Mouse (Mus musculus) embryonic stem cell, embryonic (primary cell): ENCODE data around the gene Cxxc4.
"Not testable (repeated sequence)": the region's sequence is repeated elsewhere in the genome, so short reads cannot be mapped to it uniquely, and the experiment has no call there.

Experiments used
- CTCF ChIA-PET, 4 experiments: fragments of 300-600 bp in 2 of 4; fragments of 350-600 bp in 2 of 4; sonication (Branson Sonifier 250); formaldehyde crosslinking; loops; one replicate each; lab custom pipeline; 2022; ENCODE audit warnings: inconsistent platforms in 2 of 4; lab: Charles Lee
- POLR2A ChIA-PET, 4 experiments: fragments of 300-600 bp in 2 of 4; fragments of 350-600 bp in 2 of 4; sonication (Branson Sonifier 250); formaldehyde crosslinking; loops; one replicate each; lab custom pipeline; 2022; ENCODE audit warnings: antibody characterized with exemption in 4 of 4, inconsistent platforms in 1 of 4; lab: Charles Lee

The Cxxc4 gene

GRCm38 (mm10) chr3:134236414-134237112, at the start of gene Cxxc4:
TSS of gene Cxxc4 (plus strand) at chr3:134236484.
- POLR2A ChIA-PET: interaction anchor here in 3 of 4 experiments (0.6 kb wide), 3 partner anchors 25 to 663 kb away, joined by 3 to 6 read pairs (median 5); no protein-coding TSS in a partner anchor
- CTCF ChIA-PET: interaction anchor here in 1 of 4 experiments (0.6 kb wide), 1 partner anchor 1143 kb away, joined by 4 read pairs; no protein-coding TSS in a partner anchor

- POLR2A ChIA-PET: no interaction called here
- CTCF ChIA-PET: no interaction called here
Measured at GRCm38 (mm10) chr3:134188979-134189946, 47.0 kb upstream of the Cxxc4 start.

- CTCF ChIA-PET: no interaction called here
- POLR2A ChIA-PET: no interaction called here
Measured at GRCm38 (mm10) chr3:134190046-134190445, 46.2 kb upstream of the Cxxc4 start.

GRCm38 (mm10) chr3:134199892-134200291, 36.4 kb upstream of the Cxxc4 start:
- POLR2A ChIA-PET: no interaction called here
- CTCF ChIA-PET: no interaction called here

GRCm38 (mm10) chr3:134206624-134207023, 29.7 kb upstream of the Cxxc4 start:
- POLR2A ChIA-PET: no interaction called here
- CTCF ChIA-PET: no interaction called here

GRCm38 (mm10) chr3:134210950-134211349, 25.3 kb upstream of the Cxxc4 start:
- ChIA-PET POLR2A (no interaction called here), CTCF (no interaction called here)

- CTCF ChIA-PET, POLR2A ChIA-PET: not testable (repeated sequence)
Measured at GRCm38 (mm10) chr3:134219881-134220280, 16.4 kb upstream of the Cxxc4 start.

GRCm38 (mm10) chr3:134221002-134221401, 15.3 kb upstream of the Cxxc4 start:
- ChIA-PET CTCF (no interaction called here), POLR2A (no interaction called here)

GRCm38 (mm10) chr3:134222593-134222992, 13.7 kb upstream of the Cxxc4 start:
- CTCF ChIA-PET: no interaction called here

GRCm38 (mm10) chr3:134223956-134224355, 12.3 kb upstream of the Cxxc4 start:
- ChIA-PET POLR2A (no interaction called here), CTCF (no interaction called here)

More at GRCm38 (mm10) chr3:134222593-134222992, 13.7 kb upstream of the Cxxc4 start:
- POLR2A ChIA-PET: no interaction called here

GRCm38 (mm10) chr3:134225928-134226327, 10.4 kb upstream of the Cxxc4 start:
- ChIA-PET CTCF (no interaction called here), POLR2A (no interaction called here)

- CTCF ChIA-PET: no interaction called here
- POLR2A ChIA-PET: no interaction called here
Measured at GRCm38 (mm10) chr3:134232753-134233152, 3.5 kb upstream of the Cxxc4 start.

- POLR2A ChIA-PET: interaction anchor here in 2 of 4 experiments (0.6 to 0.7 kb wide), 3 partner anchors 24 to 588 kb away, joined by 3 to 7 read pairs (median 5); no protein-coding TSS in a partner anchor
- CTCF ChIA-PET: no interaction called here
Measured at GRCm38 (mm10) chr3:134235491-134236413, 532 bp upstream of the Cxxc4 start.

GRCm38 (mm10) chr3:134237113-134237805, 975 bp downstream of the Cxxc4 start:
- ChIA-PET POLR2A (interaction anchor here in 1 of 4 experiments (0.6 kb wide), 1 partner anchor 664 kb away, joined by 6 read pairs; no protein-coding TSS in a partner anchor), CTCF (interaction anchor here in 1 of 4 experiments (0.6 kb wide), 1 partner anchor 1143 kb away, joined by 4 read pairs; no protein-coding TSS in a partner anchor)

- CTCF ChIA-PET: interaction anchor here in 2 of 4 experiments (0.6 kb wide), 2 partner anchors 9 to 1273 kb away, joined by 3 to 8 read pairs; no protein-coding TSS in a partner anchor
- POLR2A ChIA-PET: no interaction called here
Measured at GRCm38 (mm10) chr3:134238621-134239310, 2.5 kb downstream of the Cxxc4 start.

GRCm38 (mm10) chr3:134239321-134239970, 3.2 kb downstream of the Cxxc4 start:
- ChIA-PET POLR2A (no interaction called here), CTCF (interaction anchor here in 1 of 4 experiments (0.6 kb wide), 1 partner anchor 10 kb away, joined by 3 read pairs; no protein-coding TSS in a partner anchor)
